Mouse (Mus musculus) CH12.LX (cell line): ENCODE measurements around the gene Rhobtb3.
"Not testable (repeated sequence)": the region's sequence is repeated elsewhere in the genome, so short reads cannot be mapped to it uniquely, and the experiment has no call there.

Source experiments
- CTCF ChIP-seq, 2 experiments: IDR thresholded peaks in 1 of 2; conservative IDR thresholded peaks in 1 of 2; 2 replicates each; pipeline ENCODE4 v1.5.1; 2011 to 2012; ENCODE audit warnings: low read depth in 2 of 2, low read length in 2 of 2, improper control_type of control experiment in 1 of 2, inconsistent platforms in 1 of 2, mild to moderate bottlenecking in 1 of 2, moderate library complexity in 1 of 2
- GABPA ChIP-seq: IDR thresholded peaks from 2 replicates; pipeline ENCODE4 v1.6.1; 2012; ENCODE audit warnings: low read depth, low read length, improper control_type of control experiment, inconsistent platforms; ENCODE audit not compliant: insufficient replicate concordance
- MAFK ChIP-seq: IDR thresholded peaks from 2 replicates; pipeline ENCODE4 v1.6.1; 2011; ENCODE audit warnings: low read length, improper control_type of control experiment; ENCODE audit not compliant: insufficient replicate concordance
- MAX ChIP-seq: IDR thresholded peaks from 2 replicates; pipeline ENCODE4 v1.6.1; 2011; ENCODE audit warnings: low read length, improper control_type of control experiment
- MEF2A ChIP-seq: IDR thresholded peaks from 2 replicates; pipeline ENCODE4 v1.6.1; 2014; ENCODE audit warnings: low read depth, mild to moderate bottlenecking, inconsistent platforms, low read length, improper control_type of control experiment, borderline replicate concordance
- MXI1 ChIP-seq: IDR thresholded peaks from 2 replicates; pipeline ENCODE4 v1.6.1; 2011; ENCODE audit warnings: mild to moderate bottlenecking, low read depth, low read length, improper control_type of control experiment
- MYC ChIP-seq: IDR thresholded peaks from 2 replicates; pipeline ENCODE4 v1.6.1; 2011; ENCODE audit warnings: low read depth, mild to moderate bottlenecking, improper control_type of control experiment, low read length
- NRF1 ChIP-seq: IDR thresholded peaks from 2 replicates; pipeline ENCODE4 v1.6.1; 2014; ENCODE audit warnings: low read depth, mild to moderate bottlenecking, inconsistent platforms, low read length, improper control_type of control experiment, moderate library complexity
- POLR2A ChIP-seq: IDR thresholded peaks from 2 replicates; pipeline ENCODE4 v1.6.1; 2011; ENCODE audit warnings: low read depth, mild to moderate bottlenecking, improper control_type of control experiment, low read length
- TBP ChIP-seq: conservative IDR thresholded peaks from 2 replicates; pipeline ENCODE4 v1.6.1; 2011; ENCODE audit warnings: low read depth, low read length, improper control_type of control experiment
- TCF12 ChIP-seq: IDR thresholded peaks from 2 replicates; pipeline ENCODE4 v1.6.1; 2014; ENCODE audit warnings: low read depth, mild to moderate bottlenecking, inconsistent platforms, low read length, improper control_type of control experiment
- USF1 ChIP-seq: IDR thresholded peaks from 2 replicates; pipeline ENCODE4 v1.6.1; 2014; ENCODE audit warnings: low read depth, mild to moderate bottlenecking, inconsistent platforms, low read length, improper control_type of control experiment
- ZC3H11A ChIP-seq: IDR thresholded peaks from 2 replicates; pipeline ENCODE4 v1.6.1; 2012; ENCODE audit warnings: low read depth, mild to moderate bottlenecking, inconsistent platforms, low read length, improper control_type of control experiment
- ZKSCAN1 ChIP-seq: IDR thresholded peaks from 2 replicates; pipeline ENCODE4 v1.6.1; 2012; ENCODE audit warnings: low read depth, inconsistent platforms, low read length, improper control_type of control experiment, borderline replicate concordance

DNA sequence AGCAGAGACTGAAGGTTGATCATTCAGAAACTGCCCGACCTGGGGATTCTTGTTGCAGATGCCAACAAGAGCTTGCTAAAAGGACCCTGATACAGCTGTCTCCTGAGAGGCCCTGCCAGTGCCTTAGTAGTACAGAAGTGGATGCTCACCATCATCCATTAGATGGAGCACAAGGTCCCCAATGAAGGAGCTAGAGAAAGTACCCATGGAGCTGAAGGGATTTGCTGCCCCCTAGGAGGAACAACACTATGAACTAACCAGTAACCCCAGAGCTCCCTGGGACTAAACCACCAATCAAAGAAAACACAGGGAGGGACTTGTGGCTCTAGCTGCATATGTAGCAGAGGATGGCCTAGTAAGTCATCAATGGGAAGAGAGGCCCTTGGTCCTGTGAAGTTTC, 42.8 kb downstream of the Rhobtb3 start:
- TF ChIP-seq CTCF (conservative IDR thresholded peaks at IDR 0.05 in 1 of 2, IDR thresholded peaks at IDR 0.05 in 1 of 2; ENCODE audit: low read depth in 2 of 2, low read length in 2 of 2), result peak in 1 of 2 experiments; percentile 65; a peak in 2 of 4 replicates
- TF ChIP-seq TBP, USF1, POLR2A, MAX, TCF12, GABPA, ZKSCAN1, ZC3H11A, MEF2A, MXI1, MAFK, NRF1, MYC: not testable (repeated sequence)
